Mouse (Mus musculus): ENCODE data around the gene Fbxl20. TPM values are rescaled to one million over a fixed set of nuclear protein-coding genes. Genes with fewer than 3 reads are reported as not detected.
A peak's percentile ranks its signal among the peaks of the same experiment; 100 is the strongest.

Gene Fbxl20
- total RNA-seq, 1 experiment from 2014 or later, result 26.2 TPM

- DNase-seq, result no peak
These were observed 100.3 kb downstream of the Fbxl20 start for GRCm38 (mm10) chr11:98049672-98050519.

DNA sequence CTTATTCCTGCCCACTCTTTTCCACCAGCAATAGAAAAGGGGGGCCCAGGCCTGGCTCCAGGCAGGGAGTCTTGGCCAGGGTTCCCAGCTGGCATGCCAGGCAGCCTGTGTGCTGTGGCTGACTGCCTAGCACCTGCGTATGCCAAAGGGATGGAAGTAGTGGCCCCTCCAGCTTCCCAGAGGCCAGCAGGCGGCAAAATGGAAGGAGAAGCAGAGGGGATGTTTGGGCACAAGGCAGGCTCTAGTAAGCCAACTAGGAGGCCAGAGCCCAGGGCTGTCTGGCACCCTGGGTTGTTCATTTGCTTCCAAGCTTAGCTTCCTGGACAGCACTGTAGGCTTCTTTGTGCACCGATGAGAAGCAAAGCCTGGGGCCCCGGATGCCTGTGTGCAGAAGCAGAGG is 102.5 kb downstream of the Fbxl20 start:
- peak; percentile 55 for DNase-seq

GRCm38 (mm10) chr11:98046466-98046865 is 103.7 kb downstream of the Fbxl20 start:
- DNase-seq, result peak; percentile 80

DNA sequence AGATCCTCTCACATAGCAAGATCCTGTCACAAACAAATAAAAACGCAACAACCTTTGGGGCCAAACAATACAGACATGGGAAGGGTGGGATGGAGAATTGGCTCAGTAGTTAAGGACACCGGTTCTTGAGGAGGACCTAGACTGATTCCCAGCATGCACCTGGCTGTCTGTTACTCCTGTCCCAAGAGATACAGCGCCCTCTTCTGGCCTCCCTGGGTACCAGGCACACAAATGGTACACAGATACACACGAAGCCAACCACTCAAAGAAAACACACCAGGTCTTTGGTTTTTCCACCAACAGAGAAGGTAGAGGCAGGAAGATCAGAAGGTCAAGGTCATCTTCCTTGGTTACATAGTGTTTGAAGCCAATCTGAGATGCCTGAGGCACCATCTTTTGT is 104.6 kb downstream of the Fbxl20 start:
- no peak for DNase-seq

DNA sequence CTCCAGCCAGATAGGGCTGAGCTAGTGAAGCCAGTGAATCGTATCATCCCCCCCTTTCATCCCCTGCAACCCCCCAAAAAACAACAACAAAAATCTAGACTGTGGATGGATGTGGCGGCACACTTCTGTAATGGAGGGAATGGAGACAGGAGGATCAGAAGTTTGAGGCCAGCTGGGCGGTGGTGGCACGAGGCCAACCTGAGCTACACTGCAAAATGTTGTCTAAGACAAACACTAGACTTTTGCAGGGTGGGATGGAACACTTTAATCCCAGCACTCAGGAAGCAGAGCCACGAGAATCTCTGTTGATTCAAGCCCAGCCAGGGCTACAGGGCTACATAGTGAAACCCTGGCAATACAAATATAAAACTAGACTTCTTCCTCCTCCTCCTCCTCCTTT is 106.1 kb downstream of the Fbxl20 start:
- DNase-seq, result no peak

DNA sequence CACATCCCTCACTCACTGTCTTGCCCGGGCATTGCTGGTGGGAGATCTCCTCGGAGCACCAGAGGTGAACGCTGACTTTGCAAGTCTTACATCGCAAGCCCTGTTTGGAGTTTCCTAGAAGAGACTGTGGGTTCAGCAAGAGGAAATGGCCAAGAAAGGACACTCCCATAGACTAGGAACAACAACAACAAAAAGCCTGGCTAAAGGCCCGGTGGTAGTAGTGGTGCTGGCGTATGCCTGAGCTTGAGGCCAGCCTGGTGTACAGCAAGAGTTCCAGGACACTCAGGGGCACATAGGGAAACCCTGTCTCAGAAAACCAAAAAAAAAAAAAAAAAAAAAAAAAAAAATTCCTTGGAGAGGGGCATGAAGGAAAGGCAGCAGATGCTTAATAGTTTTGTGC is 107.5 kb downstream of the Fbxl20 start:
- DNase-seq, result no peak

DNA sequence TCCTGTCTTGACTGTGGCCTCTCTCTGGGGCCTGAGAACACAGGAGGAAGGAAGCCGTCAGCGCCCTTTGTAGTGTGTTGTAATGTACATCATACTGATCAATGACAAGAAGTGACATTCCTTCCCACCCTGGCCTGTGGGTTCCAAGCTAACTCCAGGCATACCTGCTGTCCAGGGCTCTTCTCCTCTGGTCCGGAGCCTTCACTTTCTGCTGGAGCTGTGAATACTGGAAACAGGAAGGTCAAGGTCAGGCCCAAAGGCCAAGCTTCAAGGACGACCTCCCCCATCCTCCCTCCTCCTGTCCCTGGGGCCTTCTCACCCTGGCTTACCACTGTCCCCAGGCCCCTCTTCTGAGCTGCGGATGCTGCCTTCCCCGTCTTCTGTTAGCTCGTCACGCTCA is 109.2 kb downstream of the Fbxl20 start:
- no peak for DNase-seq

DNA sequence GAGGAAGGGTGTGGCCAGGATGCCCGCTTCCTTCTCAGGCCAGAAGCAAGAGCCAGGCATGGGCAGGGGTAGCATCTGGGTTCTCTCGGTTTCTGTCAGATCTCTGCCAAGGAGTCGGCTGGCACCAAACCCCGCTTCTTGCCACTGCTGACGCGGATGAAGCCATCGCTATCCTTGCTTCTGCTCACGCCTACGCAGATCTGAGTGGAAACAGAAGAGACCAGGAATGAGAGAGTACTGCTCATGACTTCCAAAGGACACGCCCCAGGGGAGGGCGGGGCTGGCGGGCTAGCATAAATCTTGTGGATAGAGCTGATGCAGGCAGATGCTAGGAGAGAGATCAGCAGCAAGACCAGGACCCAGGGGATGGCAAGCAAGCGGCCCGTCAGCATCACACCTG is 112.3 kb downstream of the Fbxl20 start:
- no peak for DNase-seq

DNA sequence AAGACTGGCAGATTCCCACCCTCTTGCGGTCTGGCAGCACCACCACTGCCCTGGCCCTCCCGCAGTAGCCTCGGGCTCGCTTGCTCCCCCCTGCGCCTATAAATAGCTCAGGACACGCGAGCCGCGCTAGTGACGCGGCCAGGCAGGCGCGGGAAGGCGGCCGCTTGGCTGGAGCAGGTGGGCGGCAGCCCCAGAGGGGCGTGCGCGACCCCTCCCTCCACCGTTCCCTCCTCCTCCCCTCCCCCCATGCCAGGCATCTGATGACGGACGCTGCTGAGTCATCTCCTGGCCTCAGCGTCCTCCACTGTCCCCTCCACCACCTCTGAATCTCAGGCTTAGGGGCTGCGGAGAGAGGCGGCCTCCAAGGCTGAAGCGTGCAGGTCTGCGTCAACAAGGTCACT is 114.2 kb downstream of the Fbxl20 start:
- peak; percentile 81 for DNase-seq

DNA sequence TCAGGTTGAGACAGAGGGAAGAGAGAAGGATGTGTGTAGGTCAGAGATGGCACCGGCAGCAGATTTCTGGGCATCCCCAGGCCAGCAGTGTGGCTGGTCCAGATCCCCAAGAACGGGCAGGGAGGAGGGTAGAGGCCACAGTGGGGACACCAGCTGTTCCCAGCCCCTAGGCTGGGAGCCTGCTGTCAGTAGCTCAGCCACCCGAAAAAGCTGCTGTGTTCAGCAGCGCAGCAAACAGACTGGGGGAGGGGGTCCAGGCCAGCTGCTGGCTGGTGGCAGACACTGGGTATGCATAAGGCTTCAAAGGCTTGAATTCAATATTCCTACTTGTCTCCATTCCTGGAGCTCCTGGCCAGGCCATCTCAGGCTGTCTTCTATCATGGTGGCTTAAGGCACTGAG is 115.4 kb downstream of the Fbxl20 start:
- DNase-seq, result no peak

GRCm38 (mm10) chr11:98034061-98034460 is 116.1 kb downstream of the Fbxl20 start:
- no peak for DNase-seq

Other genes with a start within 250 kb of the Fbxl20 start
- 4.3 and 4.8 TPM in 2 replicates for gene Plxdc1, start 164.0 kb downstream of the Fbxl20 start, total RNA-seq (2021)
- gene Arl5c, start 154.2 kb downstream of the Fbxl20 start, total RNA-seq (2021), result 1.1 and 4.4 TPM in 2 replicates
- 7.8 and 10.4 TPM in 2 replicates for gene Cacnb1, start 127.4 kb downstream of the Fbxl20 start, total RNA-seq (2021)
- gene Rpl19, start 123.7 kb downstream of the Fbxl20 start, total RNA-seq (2021), result 1,235 and 1,395 TPM in 2 replicates
- 3.1 and 3.7 TPM in 2 replicates for gene Stac2, start 96.9 kb downstream of the Fbxl20 start, total RNA-seq (2021)
- 52.3 and 58.3 TPM in 2 replicates for gene Med1, start 42.9 kb upstream of the Fbxl20 start, total RNA-seq (2021)
- gene Cdk12, start 52.7 kb upstream of the Fbxl20 start, total RNA-seq (2021), result 46.2 and 46.6 TPM in 2 replicates
- gene Neurod2, start 179.2 kb upstream of the Fbxl20 start, total RNA-seq (2021), result 0.15 TPM in 1 of 2 replicates, not detected in the other
- 0.63 and 0.68 TPM in 2 replicates for gene Ppp1r1b, start 198.0 kb upstream of the Fbxl20 start, total RNA-seq (2021)
- gene Stard3, start 208.0 kb upstream of the Fbxl20 start, total RNA-seq (2021), result 21.5 and 22.7 TPM in 2 replicates
- gene Tcap, start 233.4 kb upstream of the Fbxl20 start, total RNA-seq (2021), result 0.48 and 0.53 TPM in 2 replicates
- gene Pnmt, start 236.0 kb upstream of the Fbxl20 start, total RNA-seq (2021), result 687 and 769 TPM in 2 replicates

All from adrenal gland, postnatal 14 days (tissue).